Mouse (Mus musculus) small intestine, adult 2 months (tissue): Measurements from ENCODE around the gene Krt42.
"Not testable (repeated sequence)": the region's sequence is repeated elsewhere in the genome, so short reads cannot be mapped to it uniquely, and the experiment has no call there.

Experiments
- CTCF ChIP-seq: fragments of 200-500 bp; IDR thresholded peaks from 2 replicates; pipeline ENCODE4 v1.5.1; 2012; ENCODE audit warnings: low read depth, mild to moderate bottlenecking, control low read depth, inconsistent platforms, low read length, moderate library complexity, mixed read lengths; ENCODE audit not compliant: insufficient replicate concordance, insufficient read length; ENCODE audit errors: extremely low read depth
- POLR2A ChIP-seq: fragments of 200-500 bp; IDR thresholded peaks from 2 replicates; pipeline ENCODE4 v1.6.1; 2012; ENCODE audit warnings: low read depth, mild to moderate bottlenecking, control low read depth, inconsistent platforms, low read length, moderate library complexity

- not testable (repeated sequence) for TF ChIP-seq POLR2A, CTCF
Measured at GRCm38 (mm10) chr11:100240272-100240671, 29.4 kb downstream of the Krt42 start.
